Mouse (Mus musculus): ENCODE results near the gene Nostrin. TPM values are rescaled to one million over a fixed set of nuclear protein-coding genes. Genes with fewer than 3 reads are reported as not detected.

Gene Nostrin
- polyA plus RNA-seq, 1 experiment from 2014 or later: 1.6 TPM

GRCm38 (mm10) chr2:69215242-69215641, 79.6 kb downstream of the Nostrin start:
- 83% methylated on average over 7 of the region's 7 CpGs for WGBS
- Histone ChIP-seq H3K27ac (replicated peaks; ENCODE audit: low read depth, low read length) (no peak overlapping the region), H3K36me3 (ENCODE audit: control insufficient read depth, insufficient read depth, low read length) (no peaks in the 10 kb centered on the region), H3K4me2 (ENCODE audit: low read depth, severe bottlenecking) (no peak overlapping the region), H3K4me1 (ENCODE audit: control insufficient read depth, insufficient read depth, low read length) (no peaks in the 10 kb centered on the region), H3K27me3 (ENCODE audit: control insufficient read depth, insufficient read depth, low read length) (no peaks in the 10 kb centered on the region), H3K9me3 (ENCODE audit: control insufficient read depth, low read length) (no peaks in the 10 kb centered on the region), H3K4me3 (ENCODE audit: low read depth, low read length) (no peak overlapping the region), H3K9ac (ENCODE audit: low read length) (no peak overlapping the region)
- no peak for DNase-seq (ENCODE audit: low spot score)
- ATAC-seq (ENCODE audit: insufficient number of reproducible peaks, low FRiP score, low TSS enrichment, low read depth): no peak

GRCm38 (mm10) chr2:69221868-69222416, 86.3 kb downstream of the Nostrin start:
- Histone ChIP-seq H3K36me3 (ENCODE audit: control insufficient read depth, insufficient read depth, low read length) (no peaks in the 10 kb centered on the region), H3K4me1 (ENCODE audit: control insufficient read depth, insufficient read depth, low read length) (no peaks in the 10 kb centered on the region), H3K9me3 (ENCODE audit: control insufficient read depth, low read length) (no peaks in the 10 kb centered on the region), H3K4me3 (ENCODE audit: low read depth, low read length) (no peak overlapping the region), H3K4me2 (ENCODE audit: low read depth, severe bottlenecking) (no peak overlapping the region), H3K27me3 (ENCODE audit: control insufficient read depth, insufficient read depth, low read length) (no peaks in the 10 kb centered on the region), H3K9ac (ENCODE audit: low read length) (no peak overlapping the region), H3K27ac (replicated peaks; ENCODE audit: low read depth, low read length) (no peak overlapping the region)
- DNase-seq (ENCODE audit: low spot score): no peak
- no peak for ATAC-seq (ENCODE audit: insufficient number of reproducible peaks, low FRiP score, low TSS enrichment, low read depth)
- 73% methylated on average over 5 of the region's 5 CpGs for WGBS

GRCm38 (mm10) chr2:69222815-69223214, 87.2 kb downstream of the Nostrin start:
- Histone ChIP-seq H3K36me3 (ENCODE audit: control insufficient read depth, insufficient read depth, low read length) (no peaks in the 10 kb centered on the region), H3K27ac (replicated peaks; ENCODE audit: low read depth, low read length) (no peak overlapping the region), H3K9ac (ENCODE audit: low read length) (no peak overlapping the region), H3K27me3 (ENCODE audit: control insufficient read depth, insufficient read depth, low read length) (no peaks in the 10 kb centered on the region), H3K4me3 (ENCODE audit: low read depth, low read length) (no peak overlapping the region), H3K9me3 (ENCODE audit: control insufficient read depth, low read length) (no peaks in the 10 kb centered on the region), H3K4me2 (ENCODE audit: low read depth, severe bottlenecking) (no peak overlapping the region), H3K4me1 (ENCODE audit: control insufficient read depth, insufficient read depth, low read length) (no peaks in the 10 kb centered on the region)
- WGBS: 86% methylated on average over 10 of the region's 10 CpGs
- DNase-seq (ENCODE audit: low spot score): no peak
- no peak for ATAC-seq (ENCODE audit: insufficient number of reproducible peaks, low FRiP score, low TSS enrichment, low read depth)

GRCm38 (mm10) chr2:69224724-69225123, 89.1 kb downstream of the Nostrin start:
- Histone ChIP-seq H3K4me3 (ENCODE audit: low read depth, low read length) (no peak overlapping the region), H3K36me3 (ENCODE audit: control insufficient read depth, insufficient read depth, low read length) (no peaks in the 10 kb centered on the region), H3K9me3 (ENCODE audit: control insufficient read depth, low read length) (no peaks in the 10 kb centered on the region), H3K27me3 (ENCODE audit: control insufficient read depth, insufficient read depth, low read length) (no peaks in the 10 kb centered on the region), H3K4me1 (ENCODE audit: control insufficient read depth, insufficient read depth, low read length) (no peaks in the 10 kb centered on the region), H3K27ac (replicated peaks; ENCODE audit: low read depth, low read length) (no peak overlapping the region), H3K4me2 (ENCODE audit: low read depth, severe bottlenecking) (no peak overlapping the region), H3K9ac (ENCODE audit: low read length) (no peak overlapping the region)
- WGBS: 76% methylated on average over 2 of the region's 2 CpGs
- no peak for ATAC-seq (ENCODE audit: insufficient number of reproducible peaks, low FRiP score, low TSS enrichment, low read depth)
- no peak for DNase-seq (ENCODE audit: low spot score)

GRCm38 (mm10) chr2:69226876-69227275, 91.3 kb downstream of the Nostrin start:
- Histone ChIP-seq H3K4me3 (ENCODE audit: low read depth, low read length) (no peak overlapping the region), H3K9ac (ENCODE audit: low read length) (no peak overlapping the region), H3K4me2 (ENCODE audit: low read depth, severe bottlenecking) (no peak overlapping the region), H3K27me3 (ENCODE audit: control insufficient read depth, insufficient read depth, low read length) (no peaks in the 10 kb centered on the region), H3K4me1 (ENCODE audit: control insufficient read depth, insufficient read depth, low read length) (no peaks in the 10 kb centered on the region), H3K36me3 (ENCODE audit: control insufficient read depth, insufficient read depth, low read length) (no peaks in the 10 kb centered on the region), H3K9me3 (ENCODE audit: control insufficient read depth, low read length) (no peaks in the 10 kb centered on the region), H3K27ac (replicated peaks; ENCODE audit: low read depth, low read length) (no peak overlapping the region)
- DNase-seq (ENCODE audit: low spot score) (no peak), ATAC-seq (ENCODE audit: insufficient number of reproducible peaks, low FRiP score, low TSS enrichment, low read depth) (no peak)
- 93% methylated on average over 9 of the region's 9 CpGs for WGBS

GRCm38 (mm10) chr2:69228635-69229034, 93.0 kb downstream of the Nostrin start:
- H3K9ac ChIP-seq (ENCODE audit: low read length): no peak overlapping the region
- H3K36me3 ChIP-seq (ENCODE audit: control insufficient read depth, insufficient read depth, low read length): no peaks in the 10 kb centered on the region
- DNase-seq (ENCODE audit: low spot score): no peak
- no peaks in the 10 kb centered on the region for H3K9me3 ChIP-seq (ENCODE audit: control insufficient read depth, low read length)
- 89% methylated on average over 6 of the region's 6 CpGs for WGBS
- no peaks in the 10 kb centered on the region for H3K4me1 ChIP-seq (ENCODE audit: control insufficient read depth, insufficient read depth, low read length)
- ATAC-seq (ENCODE audit: insufficient number of reproducible peaks, low FRiP score, low TSS enrichment, low read depth): no peak
- H3K27me3 ChIP-seq (ENCODE audit: control insufficient read depth, insufficient read depth, low read length): no peaks in the 10 kb centered on the region
- no peak overlapping the region for H3K27ac ChIP-seq (replicated peaks; ENCODE audit: low read depth, low read length)
- no peak overlapping the region for H3K4me3 ChIP-seq (ENCODE audit: low read depth, low read length)
- no peak overlapping the region for H3K4me2 ChIP-seq (ENCODE audit: low read depth, severe bottlenecking)

GRCm38 (mm10) chr2:69230137-69230536, 94.5 kb downstream of the Nostrin start:
- H3K27ac ChIP-seq (replicated peaks; ENCODE audit: low read depth, low read length): no peak overlapping the region
- ATAC-seq (ENCODE audit: insufficient number of reproducible peaks, low FRiP score, low TSS enrichment, low read depth) (no peak), DNase-seq (ENCODE audit: low spot score) (no peak)
- no peaks in the 10 kb centered on the region for H3K27me3 ChIP-seq (ENCODE audit: control insufficient read depth, insufficient read depth, low read length)
- 89% methylated on average over 2 of the region's 2 CpGs for WGBS
- no peaks in the 10 kb centered on the region for H3K36me3 ChIP-seq (ENCODE audit: control insufficient read depth, insufficient read depth, low read length)
- H3K9me3 ChIP-seq (ENCODE audit: control insufficient read depth, low read length): no peaks in the 10 kb centered on the region
- H3K4me2 ChIP-seq (ENCODE audit: low read depth, severe bottlenecking): no peak overlapping the region
- no peak overlapping the region for H3K4me3 ChIP-seq (ENCODE audit: low read depth, low read length)
- H3K4me1 ChIP-seq (ENCODE audit: control insufficient read depth, insufficient read depth, low read length): no peaks in the 10 kb centered on the region
- H3K9ac ChIP-seq (ENCODE audit: low read length): no peak overlapping the region

GRCm38 (mm10) chr2:69232101-69232500, 96.5 kb downstream of the Nostrin start:
- no peak overlapping the region for H3K9ac ChIP-seq (ENCODE audit: low read length)
- ATAC-seq (ENCODE audit: insufficient number of reproducible peaks, low FRiP score, low TSS enrichment, low read depth) (no peak), DNase-seq (ENCODE audit: low spot score) (no peak)
- H3K4me3 ChIP-seq (ENCODE audit: low read depth, low read length): no peak overlapping the region
- no peaks in the 10 kb centered on the region for H3K4me1 ChIP-seq (ENCODE audit: control insufficient read depth, insufficient read depth, low read length)
- no peak overlapping the region for H3K4me2 ChIP-seq (ENCODE audit: low read depth, severe bottlenecking)
- no peak overlapping the region for H3K27ac ChIP-seq (replicated peaks; ENCODE audit: low read depth, low read length)
- H3K9me3 ChIP-seq (ENCODE audit: control insufficient read depth, low read length): no peaks in the 10 kb centered on the region
- no peaks in the 10 kb centered on the region for H3K27me3 ChIP-seq (ENCODE audit: control insufficient read depth, insufficient read depth, low read length)
- H3K36me3 ChIP-seq (ENCODE audit: control insufficient read depth, insufficient read depth, low read length): no peaks in the 10 kb centered on the region

GRCm38 (mm10) chr2:69234976-69235678, 99.5 kb downstream of the Nostrin start:
- Histone ChIP-seq H3K9ac (ENCODE audit: low read length) (no peak overlapping the region), H3K27me3 (ENCODE audit: control insufficient read depth, insufficient read depth, low read length) (no peaks in the 10 kb centered on the region), H3K4me1 (ENCODE audit: control insufficient read depth, insufficient read depth, low read length) (no peaks in the 10 kb centered on the region), H3K4me3 (ENCODE audit: low read depth, low read length) (no peak overlapping the region), H3K36me3 (ENCODE audit: control insufficient read depth, insufficient read depth, low read length) (no peaks in the 10 kb centered on the region), H3K27ac (replicated peaks; ENCODE audit: low read depth, low read length) (no peak overlapping the region), H3K4me2 (ENCODE audit: low read depth, severe bottlenecking) (no peak overlapping the region), H3K9me3 (ENCODE audit: control insufficient read depth, low read length) (no peaks in the 10 kb centered on the region)
- 86% methylated on average over 5 of the region's 5 CpGs for WGBS
- DNase-seq (ENCODE audit: low spot score): no peak
- no peak for ATAC-seq (ENCODE audit: insufficient number of reproducible peaks, low FRiP score, low TSS enrichment, low read depth)

Measured in limb, embryonic 11.5 days (tissue).